Mouse (Mus musculus): Measurements from ENCODE around the gene Cklf.

- TF ChIP-seq FLI1 (IDR thresholded peaks at IDR 0.05; ENCODE audit: low read length) = no peak
- TF ChIP-seq GATA1 (IDR thresholded peaks at IDR 0.05; ENCODE audit: borderline replicate concordance, low read length) = no peak
Measured at GRCm38 (mm10) chr8:104249442-104249996, 1.1 kb upstream of the Cklf start.

Data from megakaryocyte, embryonic 14.5 days (primary cell).